Mouse (Mus musculus): ENCODE results near the gene Gtf2ird1. TPM values are rescaled to one million over a fixed set of nuclear protein-coding genes. Genes with fewer than 3 reads are reported as not detected.

Gene Gtf2ird1
- polyA plus RNA-seq, 1 experiment from 2014 or later, result 99.8 TPM

DNA sequence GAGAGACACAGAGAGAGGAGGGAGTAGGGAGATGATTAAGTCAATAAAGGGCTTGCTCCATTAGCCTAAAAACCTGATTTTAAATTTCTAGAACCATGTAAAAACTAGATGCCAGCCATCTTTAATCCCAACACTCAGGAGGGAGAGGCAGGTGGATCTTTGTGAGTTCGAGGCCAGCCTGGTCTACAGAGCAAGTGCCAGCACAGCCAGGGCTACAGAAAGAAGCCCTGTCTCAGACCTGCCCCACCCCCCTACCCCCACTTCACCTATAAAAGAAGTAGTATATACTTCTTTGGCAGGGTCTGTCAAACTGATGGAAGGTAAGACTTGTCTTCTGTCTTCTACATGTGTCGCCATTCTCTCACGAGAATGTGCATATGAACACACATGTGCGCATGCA is 4.0 kb upstream of the Gtf2ird1 start:
- Histone ChIP-seq H3K27me3 (ENCODE audit: control insufficient read depth, insufficient read depth, low read length) (no peaks in the 10 kb centered on the region), H3K27ac (ENCODE audit: low read depth, low read length) (no peak overlapping the region), H3K36me3 (ENCODE audit: control insufficient read depth, insufficient read depth, low read length) (no peaks in the 10 kb centered on the region), H3K4me2 (ENCODE audit: low read depth, low read length, severe bottlenecking) (no peak overlapping the region), H3K4me1 (replicated peaks; ENCODE audit: control insufficient read depth, insufficient read depth, low read length) (no peaks in the 10 kb centered on the region), H3K4me3 (ENCODE audit: low read depth, low read length) (no peak overlapping the region), H3K9ac (ENCODE audit: low read length) (no peak overlapping the region), H3K9me3 (ENCODE audit: control insufficient read depth, low read length) (no peaks in the 10 kb centered on the region)
- ATAC-seq (replicated peaks; ENCODE audit: low FRiP score) (no peak), DNase-seq (ENCODE audit: low spot score) (no peak)
- WGBS, result 97% methylated on average over 4 of the region's 4 CpGs

- H3K27me3 ChIP-seq (ENCODE audit: control insufficient read depth, insufficient read depth, low read length), result no peaks in the 10 kb centered on the region
- H3K9ac ChIP-seq (ENCODE audit: low read length), result no peak overlapping the region
- no peaks in the 10 kb centered on the region for H3K9me3 ChIP-seq (ENCODE audit: control insufficient read depth, low read length)
- no peaks in the 10 kb centered on the region for H3K36me3 ChIP-seq (ENCODE audit: control insufficient read depth, insufficient read depth, low read length)
- peaks cover 4% of the 10 kb centered on the region; the same call in 1 of the 2 replicates for H3K4me1 ChIP-seq (replicated peaks; ENCODE audit: control insufficient read depth, insufficient read depth, low read length)
- no peak overlapping the region for H3K4me2 ChIP-seq (ENCODE audit: low read depth, low read length, severe bottlenecking)
- H3K27ac ChIP-seq (ENCODE audit: low read depth, low read length), result no peak overlapping the region
- ATAC-seq (replicated peaks; ENCODE audit: low FRiP score) (no peak), DNase-seq (ENCODE audit: low spot score) (no peak)
- no peak overlapping the region for H3K4me3 ChIP-seq (ENCODE audit: low read depth, low read length)
- 86% methylated on average over 7 of the region's 7 CpGs for WGBS
Observed at GRCm38 (mm10) chr5:134459096-134459495, 2.6 kb upstream of the Gtf2ird1 start.

GRCm38 (mm10) chr5:134458416-134458815 is 1.9 kb upstream of the Gtf2ird1 start:
- WGBS, result 89% methylated on average over 3 of the region's 3 CpGs
- H3K36me3 ChIP-seq (ENCODE audit: control insufficient read depth, insufficient read depth, low read length), result no peaks in the 10 kb centered on the region
- no peak for DNase-seq (ENCODE audit: low spot score)
- H3K27me3 ChIP-seq (ENCODE audit: control insufficient read depth, insufficient read depth, low read length), result no peaks in the 10 kb centered on the region
- H3K4me2 ChIP-seq (ENCODE audit: low read depth, low read length, severe bottlenecking), result no peak overlapping the region
- ATAC-seq (replicated peaks; ENCODE audit: low FRiP score), result no peak
- no peak overlapping the region for H3K9ac ChIP-seq (ENCODE audit: low read length)
- H3K9me3 ChIP-seq (ENCODE audit: control insufficient read depth, low read length), result no peaks in the 10 kb centered on the region
- H3K4me1 ChIP-seq (replicated peaks; ENCODE audit: control insufficient read depth, insufficient read depth, low read length), result peaks cover 4% of the 10 kb centered on the region; the same call in 1 of the 2 replicates
- H3K27ac ChIP-seq (ENCODE audit: low read depth, low read length), result no peak overlapping the region
- no peak overlapping the region for H3K4me3 ChIP-seq (ENCODE audit: low read depth, low read length)

DNA sequence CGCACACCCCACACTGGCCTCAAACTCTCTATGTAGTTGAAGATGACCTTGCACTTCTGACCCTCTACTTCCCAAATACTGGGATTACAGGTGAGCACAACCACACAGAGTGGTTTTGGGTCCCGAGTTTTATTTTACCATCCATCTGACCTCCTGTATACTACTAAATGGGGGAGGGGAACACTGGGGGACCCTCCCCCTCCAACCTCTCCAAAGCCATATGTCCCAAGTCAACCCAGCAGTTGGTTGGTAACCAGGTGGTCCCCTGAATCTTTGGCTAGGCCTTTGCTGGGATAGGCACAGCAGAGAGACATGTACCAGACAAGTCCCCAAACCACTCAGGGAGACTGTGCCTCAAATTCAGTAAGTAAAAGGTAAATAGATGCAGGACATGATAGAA is 855 bp upstream of the Gtf2ird1 start:
- WGBS, result 92% methylated on average over 2 of the region's 2 CpGs
- DNase-seq (ENCODE audit: low spot score) (no peak), ATAC-seq (replicated peaks; ENCODE audit: low FRiP score) (no peak)
- H3K4me1 ChIP-seq (replicated peaks; ENCODE audit: control insufficient read depth, insufficient read depth, low read length), result peaks cover 4% of the 10 kb centered on the region; the same call in 1 of the 2 replicates
- no peaks in the 10 kb centered on the region for H3K36me3 ChIP-seq (ENCODE audit: control insufficient read depth, insufficient read depth, low read length)
- H3K27me3 ChIP-seq (ENCODE audit: control insufficient read depth, insufficient read depth, low read length), result no peaks in the 10 kb centered on the region
- H3K4me2 ChIP-seq (ENCODE audit: low read depth, low read length, severe bottlenecking), result no peak overlapping the region
- no peaks in the 10 kb centered on the region for H3K9me3 ChIP-seq (ENCODE audit: control insufficient read depth, low read length)
- no peak overlapping the region for H3K27ac ChIP-seq (ENCODE audit: low read depth, low read length)
- no peak overlapping the region for H3K9ac ChIP-seq (ENCODE audit: low read length)
- H3K4me3 ChIP-seq (ENCODE audit: low read depth, low read length), result no peak overlapping the region

- Histone ChIP-seq H3K4me3 (ENCODE audit: low read depth, low read length) (peak overlapping the region; percentile 77), H3K9me3 (ENCODE audit: control insufficient read depth, low read length) (no peaks in the 10 kb centered on the region; the same call in 1 of the 2 replicates), H3K27ac (ENCODE audit: low read depth, low read length) (peak overlapping the region; percentile 76), H3K4me2 (ENCODE audit: low read depth, low read length, severe bottlenecking) (peak overlapping the region; percentile 92), H3K9ac (ENCODE audit: low read length) (peak overlapping the region; percentile 93), H3K27me3 (ENCODE audit: control insufficient read depth, insufficient read depth, low read length) (no peaks in the 10 kb centered on the region), H3K36me3 (ENCODE audit: control insufficient read depth, insufficient read depth, low read length) (no peaks in the 10 kb centered on the region; the same call in 1 of the 2 replicates), H3K4me1 (replicated peaks; ENCODE audit: control insufficient read depth, insufficient read depth, low read length) (peaks cover 4% of the 10 kb centered on the region; the same call in 1 of the 2 replicates)
- ATAC-seq (replicated peaks; ENCODE audit: low FRiP score), result peak; percentile 72
- DNase-seq (ENCODE audit: low spot score), result peak; percentile 79
- 1% methylated on average over 17 of the region's 17 CpGs for WGBS
Observed at GRCm38 (mm10) chr5:134455914-134456423, 547 bp downstream of the Gtf2ird1 start.

- Histone ChIP-seq H3K36me3 (ENCODE audit: control insufficient read depth, insufficient read depth, low read length) (no peaks in the 10 kb centered on the region; the same call in 1 of the 2 replicates), H3K27ac (ENCODE audit: low read depth, low read length) (peak overlapping the region; percentile 76), H3K9me3 (ENCODE audit: control insufficient read depth, low read length) (no peaks in the 10 kb centered on the region; the same call in 1 of the 2 replicates), H3K27me3 (ENCODE audit: control insufficient read depth, insufficient read depth, low read length) (no peaks in the 10 kb centered on the region), H3K4me3 (ENCODE audit: low read depth, low read length) (peak overlapping the region; percentile 77), H3K9ac (ENCODE audit: low read length) (peak overlapping the region; percentile 93), H3K4me1 (replicated peaks; ENCODE audit: control insufficient read depth, insufficient read depth, low read length) (peaks cover 4% of the 10 kb centered on the region; the same call in 1 of the 2 replicates), H3K4me2 (ENCODE audit: low read depth, low read length, severe bottlenecking) (peak overlapping the region; percentile 92)
- peak; percentile 73 for DNase-seq (ENCODE audit: low spot score)
- peak; percentile 34; the same call in 1 of the 2 replicates for ATAC-seq (replicated peaks; ENCODE audit: low FRiP score)
- WGBS, result 3% methylated on average over 21 of the region's 21 CpGs
Observed at GRCm38 (mm10) chr5:134455186-134455895, 1.2 kb downstream of the Gtf2ird1 start.

- H3K4me2 ChIP-seq (ENCODE audit: low read depth, low read length, severe bottlenecking), result peak overlapping the region; percentile 92
- peaks cover 4% of the 10 kb centered on the region; the same call in 1 of the 2 replicates for H3K4me1 ChIP-seq (replicated peaks; ENCODE audit: control insufficient read depth, insufficient read depth, low read length)
- peak overlapping the region; percentile 93 for H3K9ac ChIP-seq (ENCODE audit: low read length)
- no peaks in the 10 kb centered on the region; the same call in 1 of the 2 replicates for H3K9me3 ChIP-seq (ENCODE audit: control insufficient read depth, low read length)
- H3K4me3 ChIP-seq (ENCODE audit: low read depth, low read length), result peak overlapping the region; percentile 77
- no peaks in the 10 kb centered on the region for H3K27me3 ChIP-seq (ENCODE audit: control insufficient read depth, insufficient read depth, low read length)
- ATAC-seq (replicated peaks; ENCODE audit: low FRiP score) (no peak), DNase-seq (ENCODE audit: low spot score) (no peak)
- 68% methylated on average over 9 of the region's 9 CpGs for WGBS
- H3K36me3 ChIP-seq (ENCODE audit: control insufficient read depth, insufficient read depth, low read length), result no peaks in the 10 kb centered on the region; the same call in 1 of the 2 replicates
- no peak overlapping the region for H3K27ac ChIP-seq (ENCODE audit: low read depth, low read length)
Observed at GRCm38 (mm10) chr5:134454421-134454820, 2.1 kb downstream of the Gtf2ird1 start.

GRCm38 (mm10) chr5:134453577-134453976 is 2.9 kb downstream of the Gtf2ird1 start:
- Histone ChIP-seq H3K9me3 (ENCODE audit: control insufficient read depth, low read length) (no peaks in the 10 kb centered on the region; the same call in 1 of the 2 replicates), H3K36me3 (ENCODE audit: control insufficient read depth, insufficient read depth, low read length) (no peaks in the 10 kb centered on the region; the same call in 1 of the 2 replicates), H3K4me1 (replicated peaks; ENCODE audit: control insufficient read depth, insufficient read depth, low read length) (peaks cover 4% of the 10 kb centered on the region; the same call in 1 of the 2 replicates), H3K9ac (ENCODE audit: low read length) (no peak overlapping the region), H3K27ac (ENCODE audit: low read depth, low read length) (no peak overlapping the region), H3K4me3 (ENCODE audit: low read depth, low read length) (no peak overlapping the region), H3K4me2 (ENCODE audit: low read depth, low read length, severe bottlenecking) (no peak overlapping the region), H3K27me3 (ENCODE audit: control insufficient read depth, insufficient read depth, low read length) (no peaks in the 10 kb centered on the region)
- ATAC-seq (replicated peaks; ENCODE audit: low FRiP score) (no peak), DNase-seq (ENCODE audit: low spot score) (no peak)
- 66% methylated on average over 1 of the region's 1 CpGs for whole genome bisulfite sequencing

Measured in forebrain, embryonic 11.5 days (tissue).